Mouse (Mus musculus): Measurements from ENCODE around the gene Gpatch1.

The Gpatch1 gene

DNA sequence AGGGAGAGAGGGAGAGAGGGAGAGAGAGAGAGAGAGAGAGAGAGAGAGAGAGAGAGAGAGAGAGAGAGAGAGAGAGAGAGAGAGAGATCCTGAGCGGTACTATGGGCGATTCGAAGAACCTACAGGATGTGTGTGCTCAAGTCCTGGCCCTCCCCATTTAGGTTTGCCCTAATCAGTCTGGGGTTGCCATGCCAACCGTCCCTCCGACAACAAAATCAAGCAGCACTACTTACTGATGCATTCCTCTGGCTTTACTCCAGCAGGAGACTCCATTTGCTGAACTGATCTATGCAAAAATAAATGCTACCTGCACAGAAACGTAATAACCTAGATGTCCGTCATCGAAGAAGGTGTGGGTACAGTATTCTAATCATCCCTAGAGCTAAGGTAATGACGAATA, 82.9 kb downstream of the Gpatch1 start:
- peak in 1 of 2 experiments; percentile 30 for DNase-seq (ENCODE audit: low spot score in 2 of 2)

DNA sequence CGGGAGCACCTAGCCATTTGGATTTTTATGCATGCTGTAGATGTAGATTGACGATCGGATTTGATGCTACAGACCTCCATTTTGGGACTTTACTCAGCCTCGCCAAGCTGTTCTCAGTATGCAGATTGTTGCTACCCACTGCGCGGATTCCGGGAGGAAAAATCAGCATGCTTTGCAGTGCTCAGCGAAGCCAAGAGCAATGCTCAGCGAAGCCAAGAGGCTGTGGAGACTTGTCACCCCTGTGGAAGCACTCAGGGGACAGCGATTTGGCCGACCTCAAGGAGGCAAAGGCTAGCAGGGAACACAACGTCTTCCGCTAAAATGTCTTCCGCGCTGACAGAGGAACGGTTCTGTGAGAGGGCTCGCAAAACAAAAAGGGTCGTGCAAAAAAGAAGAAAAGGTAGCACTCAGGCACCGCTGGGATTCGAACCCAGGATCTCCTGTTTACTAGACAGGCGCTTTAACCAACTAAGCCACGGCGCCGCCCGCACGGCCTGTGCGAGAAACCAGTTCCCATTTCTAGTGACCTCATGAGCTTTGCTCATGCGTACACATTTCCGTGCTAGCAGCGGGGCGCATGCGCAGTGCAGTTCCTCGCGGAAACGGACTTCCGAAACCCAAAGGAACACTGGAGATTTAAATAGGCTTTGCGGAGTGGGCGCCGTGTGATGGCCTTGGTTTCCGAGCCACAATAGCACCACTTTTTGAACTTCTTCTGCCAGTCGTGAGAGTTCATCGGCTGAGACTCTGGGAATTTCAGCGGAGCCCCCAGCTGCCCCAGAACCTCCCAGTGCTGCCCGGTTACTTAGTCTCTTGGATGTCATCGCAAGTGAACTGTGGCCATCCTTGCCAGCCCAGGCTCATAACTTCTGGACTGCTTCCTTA, 83.6 kb downstream of the Gpatch1 start:
- DNase-seq (ENCODE audit: low spot score in 2 of 2), result peak; percentile 100

DNA sequence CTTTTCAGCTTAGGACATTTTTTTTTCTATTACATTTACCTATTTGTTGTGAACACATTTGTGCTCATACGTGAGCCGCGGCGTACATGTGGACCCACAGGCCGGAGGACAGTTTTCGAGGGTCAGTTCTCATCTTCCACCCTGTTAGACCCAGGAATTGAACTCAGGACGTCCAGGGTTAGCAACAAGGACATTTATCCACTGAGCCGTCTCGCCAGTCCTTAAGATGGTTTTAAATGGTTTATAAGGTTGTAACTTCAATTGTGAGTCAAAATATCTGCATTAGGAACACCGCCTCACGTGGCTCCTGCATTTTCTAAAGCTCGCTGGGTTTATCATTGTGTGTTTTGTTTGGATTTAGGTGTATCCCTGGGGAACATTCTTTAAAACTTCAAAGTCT, 84.4 kb downstream of the Gpatch1 start:
- no peak for DNase-seq (ENCODE audit: low spot score in 2 of 2)

DNA sequence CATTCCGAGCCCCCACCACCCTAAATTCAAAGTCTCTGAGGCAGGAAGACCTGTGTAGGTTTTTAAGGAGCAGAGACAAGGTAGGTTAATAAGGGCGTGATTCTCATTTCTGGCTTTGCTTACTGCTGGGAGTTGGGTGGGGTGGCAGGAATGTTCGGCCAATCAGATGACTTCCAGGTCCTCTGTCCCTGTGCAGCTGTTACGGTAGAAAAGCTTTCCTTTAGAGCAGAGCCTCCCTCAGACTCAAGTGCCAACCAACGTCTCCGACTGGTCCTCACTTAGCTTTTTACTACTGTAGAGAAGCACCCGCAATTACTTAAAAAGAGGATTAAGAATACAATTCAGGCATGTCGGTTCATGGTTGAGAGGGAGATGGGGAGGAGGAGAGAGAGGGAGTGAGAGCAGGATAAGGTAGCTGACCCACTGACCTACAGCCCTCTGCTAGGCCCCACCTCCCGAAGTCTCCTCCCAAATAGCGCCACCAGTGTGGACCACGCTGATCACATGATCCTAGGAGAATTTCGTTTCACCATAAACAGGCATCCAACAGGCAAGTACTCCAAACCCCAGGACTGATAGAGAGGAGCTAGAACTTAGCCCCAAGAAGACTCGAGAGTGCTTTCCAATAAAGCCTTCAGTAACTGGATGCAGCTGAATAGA, 85.3 kb downstream of the Gpatch1 start:
- DNase-seq (ENCODE audit: low spot score in 2 of 2), result no peak

DNA sequence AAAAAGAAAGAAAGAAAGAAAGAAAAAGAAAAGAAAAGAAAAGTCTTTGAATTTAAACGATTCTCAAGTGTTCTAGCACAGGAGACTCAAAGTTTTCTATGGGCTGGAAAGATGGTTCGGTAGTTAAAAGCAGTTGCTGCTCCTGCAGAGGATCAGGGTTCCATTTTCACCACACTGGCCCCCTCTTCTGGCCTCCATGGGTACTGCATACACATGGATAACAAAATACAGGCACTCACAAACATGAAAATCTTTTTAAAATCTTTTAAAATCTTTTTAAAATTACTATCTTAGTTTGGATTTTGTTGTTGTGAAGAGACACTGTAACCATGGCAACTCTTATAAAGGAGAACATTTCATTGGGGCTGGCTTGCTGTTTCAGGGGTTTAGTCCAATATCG, 87.9 kb downstream of the Gpatch1 start:
- DNase-seq (ENCODE audit: low spot score in 2 of 2), result no peak
